Mouse (Mus musculus): Measurements from ENCODE around the gene Smtnl2. TPM values are rescaled to one million over a fixed set of nuclear protein-coding genes. Genes with fewer than 3 reads are reported as not detected.

Gene Smtnl2
- total and polyA plus RNA-seq, 2 experiments from 2014 or later, result 9.7 to 10.2 TPM

DNA sequence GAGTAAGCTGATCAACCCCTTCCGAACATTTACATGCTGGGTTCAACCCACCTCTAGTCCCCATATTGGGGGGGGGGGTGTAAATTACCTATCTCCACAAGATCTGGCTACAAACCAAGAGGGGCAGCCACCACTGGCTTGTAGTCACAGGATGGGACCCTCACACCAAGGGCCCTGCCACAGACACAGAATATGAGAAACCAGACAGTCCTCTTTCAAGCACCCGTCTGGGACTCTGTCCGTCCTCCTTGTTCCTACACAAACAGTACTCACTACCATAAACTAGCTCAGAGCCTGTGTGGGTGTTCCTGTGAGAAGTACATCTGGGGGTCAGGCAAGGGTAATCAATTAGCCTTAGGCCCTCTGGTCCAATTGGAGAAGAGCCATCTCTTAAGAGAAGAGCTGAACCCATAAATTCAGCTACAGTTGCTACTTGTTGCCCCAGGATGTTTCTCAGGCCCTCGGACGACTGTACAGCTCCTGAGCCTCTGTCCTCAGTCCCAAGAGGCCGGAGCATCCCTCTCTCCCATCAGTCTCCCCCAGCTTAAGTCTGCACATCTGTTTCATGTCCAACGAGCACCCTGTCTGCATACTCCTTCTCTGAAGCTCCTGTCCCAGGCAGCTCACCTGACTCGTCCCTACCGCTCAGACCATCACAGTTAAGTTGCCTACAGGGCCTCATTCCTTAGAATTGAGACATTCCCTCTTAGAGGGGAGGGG is 2.9 kb downstream of the Smtnl2 start:
- no peak for TF ChIP-seq CTCF (IDR thresholded peaks at IDR 0.05; ENCODE audit: low read depth)
- Histone ChIP-seq H3K9me3 (ENCODE audit: low read length) (no peaks in the 10 kb centered on the region), H3K36me3 (ENCODE audit: insufficient read depth) (no peaks in the 10 kb centered on the region), H3K27me3 (ENCODE audit: insufficient read depth, low read length) (no peaks in the 10 kb centered on the region), H3K9ac (no peak overlapping the region), H3K4me2 (ENCODE audit: low read depth) (no peak overlapping the region), H3K4me1 (ENCODE audit: insufficient read depth) (no peaks in the 10 kb centered on the region), H3K27ac (ENCODE audit: low read depth, low read length) (no peak overlapping the region), H3K4me3 (ENCODE audit: low read depth, low read length) (no peak overlapping the region)
- no peak for DNase-seq
- WGBS, result 73% methylated on average over 9 of the region's 9 CpGs
- no peak for ATAC-seq

DNA sequence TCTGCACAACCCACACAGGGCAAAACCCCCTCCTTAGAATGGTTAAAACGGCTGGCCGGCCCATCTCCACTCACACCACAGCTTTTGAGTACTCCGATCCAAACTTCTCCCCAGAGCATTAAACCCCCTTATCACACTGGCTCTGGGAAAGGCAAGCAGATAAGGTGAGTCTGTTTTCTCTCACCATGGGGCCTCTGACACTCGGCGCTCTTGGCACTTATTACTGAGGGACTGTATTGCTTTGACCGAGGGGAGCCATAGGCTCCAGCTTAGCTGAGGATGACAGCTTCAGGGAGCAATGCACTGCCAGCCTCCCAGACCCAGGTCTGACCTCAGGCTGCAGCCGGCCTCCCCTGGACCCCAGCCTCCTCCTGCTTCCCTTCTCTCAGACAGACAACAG is 3.9 kb downstream of the Smtnl2 start:
- Histone ChIP-seq H3K4me1 (ENCODE audit: insufficient read depth) (no peaks in the 10 kb centered on the region), H3K4me3 (ENCODE audit: low read depth, low read length) (no peak overlapping the region), H3K9me3 (ENCODE audit: low read length) (no peaks in the 10 kb centered on the region), H3K9ac (no peak overlapping the region), H3K27me3 (ENCODE audit: insufficient read depth, low read length) (no peaks in the 10 kb centered on the region), H3K4me2 (ENCODE audit: low read depth) (no peak overlapping the region), H3K27ac (ENCODE audit: low read depth, low read length) (no peak overlapping the region), H3K36me3 (ENCODE audit: insufficient read depth) (no peaks in the 10 kb centered on the region)
- DNase-seq (no peak), ATAC-seq (no peak)
- TF ChIP-seq CTCF (IDR thresholded peaks at IDR 0.05; ENCODE audit: low read depth), result no peak
- WGBS, result 25% methylated on average over 7 of the region's 7 CpGs

DNA sequence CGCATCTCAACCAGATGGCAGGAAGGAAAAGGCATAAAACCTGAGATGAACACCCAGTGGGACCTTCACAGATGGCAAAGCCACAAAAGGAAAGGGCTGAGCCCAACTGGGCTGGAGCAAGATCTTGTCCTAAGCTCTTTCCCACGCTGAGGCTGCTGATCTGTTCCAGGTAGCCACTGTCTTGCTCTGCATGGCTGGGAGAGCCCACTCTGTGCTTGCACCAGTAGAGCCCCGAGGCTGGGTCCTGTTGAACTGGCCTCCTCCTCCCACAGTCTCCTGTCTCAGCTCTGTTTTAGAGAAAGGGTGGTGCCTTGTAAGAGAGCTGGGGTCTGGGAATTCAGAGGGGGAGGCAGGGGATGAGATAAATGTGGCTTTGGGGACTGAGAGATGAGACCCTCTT is 4.4 kb downstream of the Smtnl2 start:
- Histone ChIP-seq H3K36me3 (ENCODE audit: insufficient read depth) (no peaks in the 10 kb centered on the region), H3K4me3 (ENCODE audit: low read depth, low read length) (no peak overlapping the region), H3K27ac (ENCODE audit: low read depth, low read length) (no peak overlapping the region), H3K9me3 (ENCODE audit: low read length) (no peaks in the 10 kb centered on the region), H3K4me1 (ENCODE audit: insufficient read depth) (no peaks in the 10 kb centered on the region), H3K27me3 (ENCODE audit: insufficient read depth, low read length) (no peaks in the 10 kb centered on the region), H3K9ac (no peak overlapping the region), H3K4me2 (ENCODE audit: low read depth) (no peak overlapping the region)
- no peak for TF ChIP-seq CTCF (IDR thresholded peaks at IDR 0.05; ENCODE audit: low read depth)
- DNase-seq (no peak), ATAC-seq (no peak)
- 31% methylated on average over 3 of the region's 3 CpGs for WGBS

DNA sequence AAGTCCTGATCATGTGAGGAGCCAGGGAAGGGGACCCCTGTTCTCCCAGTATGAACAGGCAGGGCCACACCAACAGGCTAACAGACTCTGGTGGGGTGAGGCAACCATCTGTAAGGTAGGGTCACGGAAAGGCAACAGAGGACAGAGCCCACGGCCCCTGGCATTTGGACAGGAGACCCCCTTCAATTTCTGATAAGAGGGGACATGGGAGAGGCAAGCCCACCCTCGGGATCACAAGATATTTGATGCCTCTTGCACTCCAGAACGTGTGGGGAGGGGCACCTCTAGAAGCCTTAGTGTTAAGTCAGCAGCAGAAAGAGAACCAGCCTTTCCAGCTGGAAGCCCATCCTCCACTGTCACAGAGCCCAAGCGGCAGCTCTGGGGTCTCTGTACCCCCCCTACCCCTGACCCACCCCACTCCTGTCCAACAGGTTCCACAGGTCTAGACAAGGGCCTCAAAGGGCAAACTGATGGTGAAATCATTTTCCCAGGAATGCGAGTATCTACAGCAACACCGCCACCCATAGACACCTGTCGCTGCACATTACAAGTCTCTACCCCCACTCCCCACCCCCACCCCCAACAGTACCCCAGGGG is 5.3 kb downstream of the Smtnl2 start:
- Histone ChIP-seq H3K9ac (no peak overlapping the region), H3K27ac (ENCODE audit: low read depth, low read length) (no peak overlapping the region), H3K4me2 (ENCODE audit: low read depth) (no peak overlapping the region), H3K9me3 (ENCODE audit: low read length) (no peaks in the 10 kb centered on the region), H3K36me3 (ENCODE audit: insufficient read depth) (no peaks in the 10 kb centered on the region), H3K27me3 (ENCODE audit: insufficient read depth, low read length) (no peaks in the 10 kb centered on the region), H3K4me3 (ENCODE audit: low read depth, low read length) (no peak overlapping the region), H3K4me1 (ENCODE audit: insufficient read depth) (no peaks in the 10 kb centered on the region)
- DNase-seq (no peak), ATAC-seq (no peak)
- TF ChIP-seq CTCF (IDR thresholded peaks at IDR 0.05; ENCODE audit: low read depth), result no peak
- 60% methylated on average over 8 of the region's 8 CpGs for WGBS

- no peaks in the 10 kb centered on the region for H3K9me3 ChIP-seq (ENCODE audit: low read length)
- no peak overlapping the region for H3K4me2 ChIP-seq (ENCODE audit: low read depth)
- H3K9ac ChIP-seq, result no peak overlapping the region
- no peak for TF ChIP-seq CTCF (IDR thresholded peaks at IDR 0.05; ENCODE audit: low read depth)
- WGBS, result 61% methylated on average over 4 of the region's 4 CpGs
- no peak for ATAC-seq
- no peak overlapping the region for H3K4me3 ChIP-seq (ENCODE audit: low read depth, low read length)
- no peaks in the 10 kb centered on the region for H3K36me3 ChIP-seq (ENCODE audit: insufficient read depth)
- DNase-seq, result no peak
- H3K27me3 ChIP-seq (ENCODE audit: insufficient read depth, low read length), result no peaks in the 10 kb centered on the region
- H3K27ac ChIP-seq (ENCODE audit: low read depth, low read length), result no peak overlapping the region
- no peaks in the 10 kb centered on the region for H3K4me1 ChIP-seq (ENCODE audit: insufficient read depth)
Observed at GRCm38 (mm10) chr11:72405532-72405931, 6.0 kb downstream of the Smtnl2 start.

DNA sequence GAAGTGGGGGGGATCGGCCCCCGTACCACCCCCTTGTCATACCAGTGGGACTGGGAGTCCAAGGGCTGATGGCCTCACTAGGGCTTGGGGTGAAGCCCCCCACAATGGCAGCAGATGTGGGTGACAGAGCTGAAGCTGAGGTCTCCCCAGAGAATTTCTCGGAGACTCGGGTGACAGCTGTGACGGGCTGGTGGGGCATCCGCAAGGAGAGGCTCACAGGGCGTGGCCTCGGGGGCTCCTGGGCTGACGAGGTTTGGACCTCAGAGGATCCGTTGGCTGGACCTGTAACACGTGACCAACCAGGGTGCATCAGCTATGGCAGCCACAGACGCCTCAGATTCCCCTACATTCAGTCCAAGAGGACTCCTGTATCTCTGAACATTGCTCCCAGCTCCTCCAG is 8.5 kb downstream of the Smtnl2 start:
- Histone ChIP-seq H3K27me3 (ENCODE audit: insufficient read depth, low read length) (no peaks in the 10 kb centered on the region), H3K36me3 (ENCODE audit: insufficient read depth) (no peaks in the 10 kb centered on the region), H3K27ac (ENCODE audit: low read depth, low read length) (no peak overlapping the region), H3K4me1 (ENCODE audit: insufficient read depth) (no peaks in the 10 kb centered on the region), H3K9me3 (ENCODE audit: low read length) (no peaks in the 10 kb centered on the region), H3K9ac (no peak overlapping the region), H3K4me2 (ENCODE audit: low read depth) (no peak overlapping the region), H3K4me3 (ENCODE audit: low read depth, low read length) (no peak overlapping the region)
- no peak for DNase-seq
- no peak for TF ChIP-seq CTCF (IDR thresholded peaks at IDR 0.05; ENCODE audit: low read depth)
- WGBS, result 95% methylated on average over 12 of the region's 12 CpGs
- no peak for ATAC-seq

DNA sequence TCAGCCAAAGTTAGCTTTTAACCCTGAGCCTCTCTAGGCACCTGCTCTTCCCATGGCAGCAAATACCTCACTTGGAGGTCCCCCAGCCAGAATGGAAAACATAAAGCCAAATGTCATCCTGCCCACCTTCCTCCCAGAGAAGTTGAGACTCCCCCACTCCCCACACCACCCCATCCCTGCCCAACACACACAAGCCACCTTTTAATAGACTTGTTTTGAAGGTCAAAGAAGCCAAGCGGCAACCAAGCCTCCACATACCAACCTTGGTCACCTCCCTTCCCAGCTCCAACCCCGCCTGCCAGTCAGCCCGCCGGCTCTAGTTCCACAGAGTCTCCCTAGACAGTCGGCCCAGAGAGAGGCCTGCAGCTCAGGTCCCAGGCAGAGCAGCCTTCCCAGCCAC is 9.5 kb downstream of the Smtnl2 start:
- WGBS, result 81% methylated on average over 5 of the region's 5 CpGs
- TF ChIP-seq CTCF (IDR thresholded peaks at IDR 0.05; ENCODE audit: low read depth), result no peak
- Histone ChIP-seq H3K27me3 (ENCODE audit: insufficient read depth, low read length) (no peaks in the 10 kb centered on the region), H3K27ac (ENCODE audit: low read depth, low read length) (no peak overlapping the region), H3K4me3 (ENCODE audit: low read depth, low read length) (no peak overlapping the region), H3K36me3 (ENCODE audit: insufficient read depth) (no peaks in the 10 kb centered on the region), H3K4me1 (ENCODE audit: insufficient read depth) (no peaks in the 10 kb centered on the region), H3K9me3 (ENCODE audit: low read length) (no peaks in the 10 kb centered on the region), H3K4me2 (ENCODE audit: low read depth) (no peak overlapping the region), H3K9ac (no peak overlapping the region)
- no peak for DNase-seq
- no peak for ATAC-seq

Data from forebrain, postnatal 0 days (tissue).